Mouse (Mus musculus) lung, postnatal 0 days (tissue): ENCODE measurements around the gene Trim47. TPM values are rescaled to one million over a fixed set of nuclear protein-coding genes. Genes with fewer than 3 reads are reported as not detected.

Experiments
- ATAC-seq: fragments of 200-750 bp; cut with Nextera tagmentation; 2 replicates; pipeline ENCODE4 v1.8.0; 2017; ENCODE audit warnings: moderate library complexity
- DNase-seq: peaks from one replicate; pipeline ENCODE4 v3.0.0-alpha.2; 2016; ENCODE audit warnings: low spot score
- H3K27ac ChIP-seq: fragments of 300-500 bp; sonication (generic); 2 replicates; pipeline ENCODE4 v1.5.1; 2014; ENCODE audit warnings: antibody characterized with exemption, mild to moderate bottlenecking, low read length, mixed read lengths
- H3K27me3 ChIP-seq: fragments of 300-500 bp; sonication (generic); replicated peaks from 2 replicates; pipeline ENCODE4 v1.6.1; 2014; ENCODE audit warnings: low read length, mixed read lengths; ENCODE audit not compliant: insufficient read depth
- H3K36me3 ChIP-seq: fragments of 300-500 bp; sonication (generic); 2 replicates; pipeline ENCODE4 v1.6.1; 2014; ENCODE audit warnings: low read length, mixed read lengths; ENCODE audit not compliant: insufficient read depth
- H3K4me1 ChIP-seq: fragments of 300-500 bp; sonication (generic); 2 replicates; pipeline ENCODE4 v1.6.1; 2014; ENCODE audit warnings: antibody characterized with exemption, low read depth, low read length, mixed read lengths; ENCODE audit not compliant: insufficient read depth
- H3K4me2 ChIP-seq: fragments of 300-500 bp; sonication (generic); replicated peaks from 2 replicates; pipeline ENCODE4 v1.6.1; 2014; ENCODE audit warnings: low read depth, mild to moderate bottlenecking, low read length, moderate library complexity, mixed read lengths
- H3K4me3 ChIP-seq: fragments of 300-500 bp; sonication (generic); 2 replicates; pipeline ENCODE4 v1.5.1; 2014; ENCODE audit warnings: low read depth, low read length
- H3K9ac ChIP-seq: fragments of 300-500 bp; sonication (generic); replicated peaks from 2 replicates; pipeline ENCODE4 v1.6.1; 2014; ENCODE audit warnings: low read depth, mild to moderate bottlenecking
- H3K9me3 ChIP-seq: fragments of 300-500 bp; sonication (generic); 2 replicates; pipeline ENCODE4 v1.6.1; 2016; ENCODE audit warnings: low read length, mixed read lengths
- CTCF ChIP-seq: IDR thresholded peaks from 2 replicates; pipeline ENCODE4 v1.5.1; 2016; ENCODE audit warnings: antibody characterized with exemption, mild to moderate bottlenecking
- EP300 ChIP-seq: IDR thresholded peaks from 2 replicates; pipeline ENCODE4 v1.6.1; 2016; ENCODE audit warnings: antibody characterized with exemption, mild to moderate bottlenecking, control low read depth
- WGBS: fragments of 180-500 bp; shearing (Covaris S2); extraction: QIAGEN DNeasy Blood & Tissue Kit; methylation state at CpG from one replicate; pipeline ENCODE4 v1.1.7; 2014; 5-methylcytosine and 5-hydroxymethylcytosine counted together
- polyA plus RNA-seq: library from polyadenylated mRNA; unstranded; fragments of >200 nt; fragmentation: Nextera tagmentation; extraction: Ambion mirVana; gene quantifications from 2 replicates; pipeline ENCODE4 v1.2.1, GENCODE M21; 2015

Trim47 gene
- polyA plus RNA-seq, 1 experiment from 2014 or later = 26.3 TPM

DNA sequence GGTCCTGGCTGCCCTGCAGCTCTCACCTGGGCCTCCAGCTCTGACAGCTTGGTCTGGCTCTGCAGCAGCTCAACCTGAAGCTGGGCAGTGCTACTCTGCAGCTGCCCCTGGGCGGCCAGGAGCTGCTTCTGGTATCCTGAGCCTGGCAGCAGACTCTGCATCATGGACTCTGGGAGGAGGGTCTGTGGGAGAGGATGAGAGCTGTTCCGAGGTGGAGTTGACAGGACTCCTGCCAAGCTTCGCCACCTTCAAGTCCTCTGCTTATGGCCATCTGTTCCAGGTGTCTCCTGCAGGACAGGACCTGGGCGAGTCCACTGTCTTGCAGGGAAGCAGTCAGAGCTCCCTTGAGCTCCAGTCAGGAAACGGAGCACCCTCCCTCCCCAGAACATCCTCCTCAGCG is 22.3 kb upstream of the Trim47 start:
- ATAC-seq = no peak
- no peak overlapping the region for H3K4me3 ChIP-seq
- H3K36me3 ChIP-seq = peaks cover 12% of the 10 kb centered on the region; the same call in 1 of the 2 replicates

GRCm38 (mm10) chr11:116148761-116149221 is 21.8 kb upstream of the Trim47 start:
- Histone ChIP-seq H3K4me3 (no peak overlapping the region), H3K9ac (no peak overlapping the region), H3K4me1 (no peaks in the 10 kb centered on the region), H3K27me3 (no peaks in the 10 kb centered on the region), H3K27ac (no peak overlapping the region), H3K4me2 (no peak overlapping the region), H3K9me3 (no peaks in the 10 kb centered on the region), H3K36me3 (peaks cover 10% of the 10 kb centered on the region; the same call in 1 of the 2 replicates)
- ATAC-seq (no peak), DNase-seq (no peak)
- TF ChIP-seq EP300 (no peak), CTCF (no peak)
- 49% methylated on average over 20 of the region's 20 CpGs for WGBS

More for the DNA sequence above, 22.3 kb upstream of the Trim47 start:
- H3K4me2 ChIP-seq = no peak overlapping the region
- no peaks in the 10 kb centered on the region for H3K27me3 ChIP-seq
- 77% methylated on average over 6 of the region's 6 CpGs for WGBS
- H3K9ac ChIP-seq = no peak overlapping the region
- TF ChIP-seq EP300 = no peak
- TF ChIP-seq CTCF = no peak
- H3K9me3 ChIP-seq = no peaks in the 10 kb centered on the region
- no peaks in the 10 kb centered on the region for H3K4me1 ChIP-seq
- no peak for DNase-seq
- no peak overlapping the region for H3K27ac ChIP-seq

DNA sequence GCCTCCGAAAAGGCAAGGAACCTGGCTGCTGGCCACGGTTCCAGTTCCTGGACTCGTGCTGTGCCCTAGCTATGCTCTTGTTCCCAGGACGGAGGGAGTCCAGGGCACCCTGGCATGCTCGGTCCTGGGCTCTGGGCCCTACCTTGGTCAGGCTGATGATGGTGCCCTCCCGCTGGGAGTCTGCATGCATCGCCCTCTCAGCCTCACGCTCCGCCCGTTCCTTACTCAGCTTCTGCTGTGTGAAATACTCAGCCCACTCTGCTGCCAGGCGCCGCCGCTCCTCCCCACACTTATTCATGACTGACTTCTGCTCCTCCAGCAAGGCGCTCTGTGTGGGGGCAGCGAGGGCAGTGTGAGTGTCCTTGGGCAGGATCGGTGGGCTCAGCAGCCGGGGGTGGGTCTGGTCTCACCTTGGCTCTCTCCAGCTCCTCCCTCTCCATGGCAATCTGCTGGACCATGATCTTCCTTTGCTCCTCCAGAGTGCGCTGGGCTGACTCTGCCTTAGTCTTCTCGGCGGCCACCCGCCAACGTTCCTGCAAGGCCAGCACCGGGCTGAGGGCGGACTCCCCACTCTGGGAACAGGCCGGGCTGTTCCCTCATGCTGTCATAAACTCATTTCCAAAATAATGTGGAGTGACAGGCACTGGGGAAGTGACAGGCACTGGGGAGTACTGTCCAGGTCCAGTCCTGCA is 19.4 kb upstream of the Trim47 start:
- no peak overlapping the region for H3K9ac ChIP-seq
- H3K4me1 ChIP-seq = no peaks in the 10 kb centered on the region
- H3K4me2 ChIP-seq = peak overlapping the region; percentile 22; the same call in 1 of the 2 replicates
- peak overlapping the region; percentile 59; the same call in 1 of the 2 replicates for H3K27ac ChIP-seq
- no peaks in the 10 kb centered on the region for H3K27me3 ChIP-seq
- DNase-seq (peak; percentile 70), ATAC-seq (peak; percentile 84)
- H3K36me3 ChIP-seq = peaks cover 13% of the 10 kb centered on the region; the same call in 1 of the 2 replicates
- no peaks in the 10 kb centered on the region for H3K9me3 ChIP-seq
- H3K4me3 ChIP-seq = no peak overlapping the region
- TF ChIP-seq EP300 (no peak), CTCF (no peak)
- 55% methylated on average over 25 of the region's 25 CpGs for WGBS

GRCm38 (mm10) chr11:116145481-116146293 is 18.7 kb upstream of the Trim47 start:
- H3K9me3 ChIP-seq = no peaks in the 10 kb centered on the region
- peak; percentile 20 for ATAC-seq
- 0 out of 2 replicates have a peak overlapping the region, but pooled peaks have one; percentile 22 for H3K4me2 ChIP-seq
- H3K4me3 ChIP-seq = no peak overlapping the region
- no peak for TF ChIP-seq CTCF
- TF ChIP-seq EP300 = no peak
- no peak overlapping the region for H3K9ac ChIP-seq
- DNase-seq = no peak
- H3K4me1 ChIP-seq = no peaks in the 10 kb centered on the region
- WGBS = 56% methylated on average over 18 of the region's 18 CpGs
- no peaks in the 10 kb centered on the region for H3K27me3 ChIP-seq
- H3K27ac ChIP-seq = peak overlapping the region; percentile 59
- H3K36me3 ChIP-seq = peaks cover 10% of the 10 kb centered on the region; the same call in 1 of the 2 replicates

DNA sequence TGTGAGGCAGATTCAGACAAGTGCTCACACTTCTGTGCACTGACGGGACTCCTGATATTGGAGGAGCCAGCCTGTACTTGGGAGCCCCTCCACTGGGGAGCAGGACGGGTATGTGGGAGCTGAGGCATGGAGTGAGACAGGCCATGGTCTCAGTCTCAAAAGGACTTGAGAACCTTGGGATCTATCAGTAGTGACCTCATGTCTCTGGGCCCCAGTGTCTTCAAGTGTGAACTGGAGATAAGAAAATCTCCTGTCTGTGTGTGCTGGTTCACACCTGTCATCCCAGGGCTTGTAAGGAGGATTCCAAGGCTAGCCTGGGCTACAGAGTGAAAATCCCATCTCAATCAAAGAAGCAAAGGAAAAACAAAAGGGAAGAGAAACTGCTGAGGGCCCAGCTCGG is 16.5 kb upstream of the Trim47 start:
- H3K9ac ChIP-seq = no peak overlapping the region
- ATAC-seq (no peak), DNase-seq (no peak)
- no peaks in the 10 kb centered on the region for H3K9me3 ChIP-seq
- no peaks in the 10 kb centered on the region for H3K27me3 ChIP-seq
- 74% methylated on average over 3 of the region's 3 CpGs for WGBS
- peaks cover 5% of the 10 kb centered on the region; the same call in 1 of the 2 replicates for H3K36me3 ChIP-seq
- H3K4me3 ChIP-seq = no peak overlapping the region
- no peaks in the 10 kb centered on the region for H3K4me1 ChIP-seq
- TF ChIP-seq CTCF (no peak), EP300 (no peak)
- H3K4me2 ChIP-seq = no peak overlapping the region
- H3K27ac ChIP-seq = no peak overlapping the region
